Mouse (Mus musculus) embryonic fibroblast, embryonic 13.5 days (primary cell): ENCODE results near the gene Mapt.

ENCODE experiments used
- CTCF ChIP-seq: IDR thresholded peaks from 2 replicates; pipeline ENCODE4 v1.5.1; 2011; ENCODE audit warnings: mild to moderate bottlenecking, control low read depth, low read length, moderate library complexity, borderline replicate concordance; ENCODE audit not compliant: insufficient read depth
- POLR2A ChIP-seq: IDR thresholded peaks from 2 replicates; pipeline ENCODE4 v1.6.1; 2011; ENCODE audit warnings: low read depth, mild to moderate bottlenecking, control low read depth, low read length, moderate library complexity

DNA sequence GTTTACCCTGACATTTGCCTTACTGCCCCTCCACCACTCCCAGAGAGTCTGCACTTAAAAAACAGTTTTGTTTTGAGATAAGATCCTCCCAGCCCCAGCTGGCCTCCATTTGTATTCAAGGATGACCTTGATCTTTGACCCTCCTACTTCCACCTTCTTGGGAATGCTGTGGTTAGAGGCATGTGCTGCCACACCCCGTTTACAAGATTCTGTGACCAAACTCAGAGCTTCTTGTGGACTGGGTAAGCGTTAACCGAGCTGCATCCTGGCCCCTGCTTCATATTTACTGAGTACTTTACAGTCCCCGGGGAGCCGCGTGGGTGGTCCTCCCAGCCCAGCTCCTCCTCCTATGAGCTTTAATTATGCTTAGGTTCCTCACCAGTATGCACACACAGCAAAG, 64.5 kb downstream of the Mapt start:
- TF ChIP-seq CTCF (no peak), POLR2A (no peak)
